Mouse (Mus musculus): ENCODE measurements around the gene Cd93.

DNA sequence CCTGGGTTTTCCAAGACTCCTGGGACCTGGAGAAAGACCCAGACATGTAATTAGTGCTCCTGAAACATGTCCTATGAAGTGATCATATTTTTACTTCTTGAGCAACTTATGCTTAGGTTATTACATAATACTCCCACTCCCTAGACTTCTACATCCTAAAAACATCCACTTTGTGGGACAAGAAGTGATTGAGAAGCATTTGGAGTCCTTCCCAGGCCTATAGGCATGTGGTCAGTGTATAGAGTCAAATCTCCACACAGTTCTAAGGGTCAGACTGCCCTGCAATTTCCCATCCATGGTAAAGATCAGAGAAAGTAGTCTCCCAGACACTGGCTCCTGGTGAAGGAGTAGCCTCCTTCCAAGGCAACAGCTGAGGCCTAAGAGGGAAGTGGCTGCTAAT is 12.0 kb upstream of the Cd93 start:
- TF ChIP-seq POLR2A (IDR thresholded peaks at IDR 0.05; ENCODE audit: insufficient read length, low read depth) (no peak), MYOD1 (IDR thresholded peaks at IDR 0.05; ENCODE audit: control insufficient read depth in 1 of 3, insufficient read length in 2 of 3, low read depth in 2 of 3) (no peak), POLR2AphosphoS2 (IDR thresholded peaks at IDR 0.05; ENCODE audit: insufficient read length, low read depth) (no peak), MAX (IDR thresholded peaks at IDR 0.05; ENCODE audit: low read depth) (no peak), TCF3 (IDR thresholded peaks at IDR 0.05; ENCODE audit: insufficient read length, low read depth) (no peak), MYOG (IDR thresholded peaks at IDR 0.05; ENCODE audit: control insufficient read depth in 1 of 3, insufficient read depth in 1 of 3, insufficient read length in 2 of 3, low read depth in 2 of 3) (no peak), SRF (IDR thresholded peaks at IDR 0.05; ENCODE audit: control insufficient read depth, insufficient read length, low read depth) (no peak), USF1 (IDR thresholded peaks at IDR 0.05; ENCODE audit: low read depth) (no peak), E2F4 (IDR thresholded peaks at IDR 0.05; ENCODE audit: insufficient read depth) (no peak), TCF12 (IDR thresholded peaks at IDR 0.05; ENCODE audit: insufficient read depth, poor library complexity, severe bottlenecking) (no peak), CEBPB (IDR thresholded peaks at IDR 0.05; ENCODE audit: insufficient read depth, poor library complexity, severe bottlenecking) (no peak), REST (IDR thresholded peaks at IDR 0.05; ENCODE audit: insufficient read depth, insufficient read length) (no peak)

All from myocyte (in vitro differentiated cells).